Comparison of ENCODE assay signal across 8 mouse cellular contexts in genomic region chr11:115536856-115537568, GRCm38 (mm10). TPM values are rescaled to one million over a fixed set of nuclear protein-coding genes. Genes with fewer than 3 reads are reported as not detected.
A peak's percentile ranks its signal among the peaks of the same experiment; 100 is the strongest.
DNase-seq lines count a peak whose midpoint lies in the region; ATAC-seq and TF ChIP-seq lines count a peak whose summit lies in the region.

No protein-coding gene starts in this region.

- peaks cover 8% of the 10 kb centered on the region for H3K36me3 ChIP-seq in neural tube, embryonic 11.5 days (ENCODE audit: control insufficient read depth, insufficient read depth, low read length)
- H3K36me3 ChIP-seq in forebrain, embryonic 12.5 days (replicated peaks), result peaks cover 22% of the 10 kb centered on the region
- H3K36me3 ChIP-seq in liver, embryonic 12.5 days, result peaks cover 28% of the 10 kb centered on the region
- 0 out of 2 replicates have a peak, but pooled peaks cover 9% of the 10 kb centered on the region for H3K36me3 ChIP-seq in stomach, postnatal 0 days (ENCODE audit: control insufficient read depth, insufficient read depth, low read length)

- peaks cover 12% of the 10 kb centered on the region; the same call in 1 of the 2 replicates for H3K4me1 ChIP-seq in neural tube, embryonic 11.5 days (ENCODE audit: control insufficient read depth, insufficient read depth, low read length)
- H3K4me1 ChIP-seq in forebrain, embryonic 12.5 days, result peaks cover 15% of the 10 kb centered on the region
- H3K4me1 ChIP-seq in liver, embryonic 12.5 days, result peaks cover 38% of the 10 kb centered on the region
- no peaks in the 10 kb centered on the region for H3K4me1 ChIP-seq in stomach, postnatal 0 days (replicated peaks; ENCODE audit: control insufficient read depth, insufficient read depth)

- peak overlapping the region; percentile 98; the same call in 1 of the 2 replicates for H3K4me3 ChIP-seq in neural tube, embryonic 11.5 days (ENCODE audit: low read depth, low read length)
- H3K4me3 ChIP-seq in forebrain, embryonic 12.5 days (replicated peaks), result peak overlapping the region; percentile 96
- H3K4me3 ChIP-seq in liver, embryonic 12.5 days, result peak overlapping the region; percentile 96; the same call in 1 of the 2 replicates
- H3K4me3 ChIP-seq in stomach, postnatal 0 days (ENCODE audit: low read depth, low read length), result peak overlapping the region; percentile 87; the same call in 1 of the 2 replicates

- TF ChIP-seq CTCF in stomach, postnatal 0 days (IDR thresholded peaks at IDR 0.05; ENCODE audit: low read depth), result peak; percentile 30; the same call in 1 of the 2 replicates

- H3K27ac ChIP-seq in neural tube, embryonic 11.5 days (ENCODE audit: low read depth, low read length), result peak overlapping the region; percentile 100
- H3K27ac ChIP-seq in forebrain, embryonic 12.5 days, result peak overlapping the region; percentile 100
- peak overlapping the region; percentile 100 for H3K27ac ChIP-seq in liver, embryonic 12.5 days
- H3K27ac ChIP-seq in stomach, postnatal 0 days (replicated peaks), result peak overlapping the region; percentile 100

- no peaks in the 10 kb centered on the region for H3K9me3 ChIP-seq in neural tube, embryonic 11.5 days (ENCODE audit: control insufficient read depth, low read length)
- H3K9me3 ChIP-seq in forebrain, embryonic 12.5 days, result no peaks in the 10 kb centered on the region
- no peaks in the 10 kb centered on the region for H3K9me3 ChIP-seq in liver, embryonic 12.5 days (replicated peaks)
- no peaks in the 10 kb centered on the region for H3K9me3 ChIP-seq in stomach, postnatal 0 days (ENCODE audit: control insufficient read depth, low read length)

- TF ChIP-seq EP300 in stomach, postnatal 0 days (optimal IDR thresholded peaks at IDR 0.05), result no peak

- 88% methylated on average over 10 of the region's 10 CpGs for whole genome bisulfite sequencing in neural tube, embryonic 11.5 days
- WGBS in forebrain, embryonic 12.5 days, result 88% methylated on average over 10 of the region's 10 CpGs
- 85% methylated on average over 10 of the region's 10 CpGs for WGBS in liver, embryonic 12.5 days (ENCODE audit: insufficient replicate concordance)
- WGBS in stomach, postnatal 0 days, result 81% methylated on average over 10 of the region's 10 CpGs

- DNase-seq in frontal cortex, postnatal 14 days (ENCODE audit: low spot score in 2 of 2), result no peak
- DNase-seq in neural tube, embryonic 11.5 days (ENCODE audit: low spot score), result no peak
- DNase-seq in neural tube, embryonic 10.5 days (ENCODE audit: extremely low spot score, low spot score), result no peak
- no peak for DNase-seq in stomach, postnatal 0 days (ENCODE audit: low spot score)
- no peak for DNase-seq in c-Kit-positive CD71-positive TER-119-positive erythroid progenitor cells, embryonic 14.5 days (ENCODE audit: low spot score)

- peak overlapping the region; percentile 29 for H3K4me2 ChIP-seq in neural tube, embryonic 11.5 days (ENCODE audit: low read depth)
- peak overlapping the region; percentile 74 for H3K4me2 ChIP-seq in forebrain, embryonic 12.5 days
- H3K4me2 ChIP-seq in liver, embryonic 12.5 days, result peak overlapping the region; percentile 86
- peak overlapping the region; percentile 47; the same call in 1 of the 2 replicates for H3K4me2 ChIP-seq in stomach, postnatal 0 days (replicated peaks; ENCODE audit: low read depth)

- H3K27me3 ChIP-seq in neural tube, embryonic 11.5 days (ENCODE audit: control insufficient read depth, insufficient read depth, low read length), result no peaks in the 10 kb centered on the region
- no peaks in the 10 kb centered on the region for H3K27me3 ChIP-seq in forebrain, embryonic 12.5 days
- no peaks in the 10 kb centered on the region; the same call in 1 of the 2 replicates for H3K27me3 ChIP-seq in liver, embryonic 12.5 days (replicated peaks)
- no peaks in the 10 kb centered on the region for H3K27me3 ChIP-seq in stomach, postnatal 0 days (ENCODE audit: control insufficient read depth, insufficient read depth, low read length)

- peak; percentile 26; the same call in 1 of the 2 replicates for ATAC-seq in frontal cortex, adult (ENCODE audit: low TSS enrichment)
- no peak for ATAC-seq in neural tube, embryonic 11.5 days (ENCODE audit: insufficient read depth, low FRiP score, low TSS enrichment)
- no peak for ATAC-seq in forebrain, embryonic 12.5 days (ENCODE audit: low FRiP score)
- no peak for ATAC-seq in liver, embryonic 12.5 days
- ATAC-seq in stomach, postnatal 0 days (ENCODE audit: low FRiP score, low TSS enrichment), result no peak

- H3K9ac ChIP-seq in neural tube, embryonic 11.5 days (ENCODE audit: low read length), result no peak overlapping the region
- H3K9ac ChIP-seq in forebrain, embryonic 12.5 days, result no peak overlapping the region
- no peak overlapping the region; the same call in 1 of the 2 replicates for H3K9ac ChIP-seq in liver, embryonic 12.5 days
- H3K9ac ChIP-seq in stomach, postnatal 0 days (ENCODE audit: low read length), result no peak overlapping the region

RNA-seq across cellular contexts. Expression of gene Sumo2, which starts 0.9 kb away (rescaled TPM):
- 1,294 and 1,337 TPM in 2 replicates for polyA plus RNA-seq in neural tube, embryonic 11.5 days (2014; fragmentation: Nextera tagmentation; extraction: Ambion mirVana)
- polyA plus RNA-seq in forebrain, embryonic 12.5 days (2016; fragmentation: Nextera tagmentation; extraction: Ambion mirVana), result 1,429 and 1,474 TPM in 2 replicates
- 574 and 585 TPM in 2 replicates for polyA plus RNA-seq in liver, embryonic 12.5 days (2016; fragmentation: Nextera tagmentation; extraction: Ambion mirVana)
- 533 and 539 TPM in 2 replicates for polyA plus RNA-seq in stomach, postnatal 0 days (2015; fragmentation: Nextera tagmentation; extraction: Ambion mirVana)

RNA-seq across cellular contexts. Expression of gene Jpt1, which starts 22.8 kb away (rescaled TPM):
- polyA plus RNA-seq in neural tube, embryonic 11.5 days (2014; fragmentation: Nextera tagmentation; extraction: Ambion mirVana), result 870 and 877 TPM in 2 replicates
- polyA plus RNA-seq in forebrain, embryonic 12.5 days (2016; fragmentation: Nextera tagmentation; extraction: Ambion mirVana), result 1,151 and 1,196 TPM in 2 replicates
- polyA plus RNA-seq in liver, embryonic 12.5 days (2016; fragmentation: Nextera tagmentation; extraction: Ambion mirVana), result 307 and 318 TPM in 2 replicates
- polyA plus RNA-seq in stomach, postnatal 0 days (2015; fragmentation: Nextera tagmentation; extraction: Ambion mirVana), result 356 and 371 TPM in 2 replicates

RNA-seq across cellular contexts. Expression of gene Nup85, which starts 27.2 kb away (rescaled TPM):
- polyA plus RNA-seq in neural tube, embryonic 11.5 days (2014; fragmentation: Nextera tagmentation; extraction: Ambion mirVana), result 174 and 187 TPM in 2 replicates
- polyA plus RNA-seq in forebrain, embryonic 12.5 days (2016; fragmentation: Nextera tagmentation; extraction: Ambion mirVana), result 194 and 199 TPM in 2 replicates
- polyA plus RNA-seq in liver, embryonic 12.5 days (2016; fragmentation: Nextera tagmentation; extraction: Ambion mirVana), result 202 and 216 TPM in 2 replicates
- 44.6 and 47.2 TPM in 2 replicates for polyA plus RNA-seq in stomach, postnatal 0 days (2015; fragmentation: Nextera tagmentation; extraction: Ambion mirVana)

RNA-seq across cellular contexts. Expression of gene Nt5c, which starts 45.4 kb away (rescaled TPM):
- polyA plus RNA-seq in neural tube, embryonic 11.5 days (2014; fragmentation: Nextera tagmentation; extraction: Ambion mirVana), result 76.0 and 77.0 TPM in 2 replicates
- 72.0 and 80.3 TPM in 2 replicates for polyA plus RNA-seq in forebrain, embryonic 12.5 days (2016; fragmentation: Nextera tagmentation; extraction: Ambion mirVana)
- 68.4 and 69.0 TPM in 2 replicates for polyA plus RNA-seq in liver, embryonic 12.5 days (2016; fragmentation: Nextera tagmentation; extraction: Ambion mirVana)
- 145 and 152 TPM in 2 replicates for polyA plus RNA-seq in stomach, postnatal 0 days (2015; fragmentation: Nextera tagmentation; extraction: Ambion mirVana)

Comparison
In these comparisons a context has a peak if more than half of its experiments do, and no peak if none do; other contexts are left out.
1. H3K4me2 ChIP-seq: peak in every context shown above with its lines; median percentile 86 in liver, embryonic 12.5 days; 74 in forebrain, embryonic 12.5 days; 47 in stomach, postnatal 0 days; 29 in neural tube, embryonic 11.5 days.